In the genomic region with DNA sequence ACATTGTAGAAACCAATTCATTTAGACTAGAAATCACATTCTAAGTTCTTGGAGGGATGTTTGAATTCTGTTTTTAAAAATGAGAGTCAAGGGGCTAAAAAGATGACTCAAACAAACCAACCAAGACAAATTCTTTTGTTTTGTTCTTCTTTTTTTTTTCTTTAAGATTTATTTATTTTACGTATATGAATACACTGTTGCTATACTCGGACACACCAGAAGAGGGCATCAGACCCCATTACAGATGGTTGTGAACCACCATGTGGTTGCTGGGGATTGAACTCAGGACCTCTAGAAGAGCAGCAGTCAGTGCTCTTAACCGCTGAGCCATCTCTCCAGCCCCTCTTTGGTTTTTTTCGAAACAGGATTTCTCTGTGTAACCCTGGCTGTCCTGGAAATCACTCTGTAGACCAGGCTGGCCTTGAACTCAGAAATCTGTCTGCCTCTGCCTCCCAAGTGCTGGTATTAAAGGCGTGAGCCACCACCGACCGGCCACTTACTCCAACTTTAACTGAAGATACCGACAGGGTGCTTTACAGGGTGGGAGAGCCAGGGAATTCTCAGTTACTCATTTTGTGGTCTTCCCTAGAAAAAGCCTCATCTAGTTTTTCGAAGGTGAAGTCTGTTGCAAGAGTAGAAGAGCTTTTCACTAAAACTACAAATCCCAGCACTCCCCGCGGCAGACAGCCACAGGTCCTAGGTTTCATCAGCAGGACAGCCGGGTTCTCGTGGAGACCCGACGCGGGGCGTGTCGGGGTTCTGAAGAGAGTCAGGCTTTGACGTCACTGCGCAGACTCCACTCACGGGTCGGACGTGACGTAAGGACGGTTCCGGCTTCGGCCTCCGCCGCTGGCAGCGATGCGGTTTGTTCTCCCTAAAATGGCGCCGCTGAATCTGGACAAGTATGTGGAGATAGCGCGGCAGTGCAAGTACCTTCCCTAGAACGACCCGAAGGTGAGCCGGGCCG, we compare ENCODE assay signal across 8 mouse cellular contexts. TPM values are rescaled to one million over a fixed set of nuclear protein-coding genes. Genes with fewer than 3 reads are reported as not detected.
DNase-seq lines count a peak whose midpoint lies in the region; ATAC-seq lines count a peak whose summit lies in the region.

No protein-coding gene starts in this region.

- H3K4me2 ChIP-seq in intestine, embryonic 14.5 days (ENCODE audit: low read length) = peak overlapping the region; percentile 34; the same call in 1 of the 2 replicates

- ATAC-seq in intestine, embryonic 14.5 days (replicated peaks; ENCODE audit: low FRiP score, low TSS enrichment, low read depth) = peak; percentile 95

- intact Hi-C loops in left cerebral cortex, postnatal 14 days (cut with DNase I) = no loop called here

- peak overlapping the region; percentile 82 for H3K9ac ChIP-seq in intestine, embryonic 14.5 days (ENCODE audit: low read length)

- H3K9me3 ChIP-seq in intestine, embryonic 14.5 days (ENCODE audit: control insufficient read depth, low read length) = no peaks in the 10 kb centered on the region

- H3K4me1 ChIP-seq in intestine, embryonic 14.5 days (replicated peaks; ENCODE audit: control insufficient read depth, insufficient read depth, low read length) = peaks cover 10% of the 10 kb centered on the region; the same call in 1 of the 2 replicates

- WGBS in intestine, embryonic 14.5 days = 7% methylated on average over 39 of the region's 39 CpGs

- peak overlapping the region; percentile 62 for H3K4me3 ChIP-seq in intestine, embryonic 14.5 days (ENCODE audit: low read depth, low read length)

- H3K27me3 ChIP-seq in intestine, embryonic 14.5 days (replicated peaks; ENCODE audit: control insufficient read depth, insufficient read depth, low read length) = no peaks in the 10 kb centered on the region

- H3K27ac ChIP-seq in intestine, embryonic 14.5 days (ENCODE audit: low read depth) = peak overlapping the region; percentile 84

- peak; percentile 90 to 94 for DNase-seq in adrenal gland, adult 18-20 months (ENCODE audit: low spot score in 2 of 2)
- DNase-seq in embryo, embryonic 11 days = peak; percentile 100
- DNase-seq in gastrocnemius, postnatal 25 days = peak; percentile 97
- DNase-seq in intestine, embryonic 14.5 days (ENCODE audit: low spot score) = peak; percentile 96
- DNase-seq in left cerebral cortex, postnatal 14 days (ENCODE audit: low spot score in 2 of 2) = peak; percentile 98 to 99
- peak; percentile 99 for DNase-seq in mesoderm, embryonic 11.5 days (ENCODE audit: low read depth, low spot score)
- peak; percentile 98 to 99 for DNase-seq in right cerebral cortex, postnatal 36 days (ENCODE audit: low spot score in 2 of 2)
- DNase-seq in yolk sac, embryonic 10.5 days (ENCODE audit: low spot score) = peak; percentile 97

- peaks cover 20% of the 10 kb centered on the region; the same call in 1 of the 2 replicates for H3K36me3 ChIP-seq in intestine, embryonic 14.5 days (ENCODE audit: control insufficient read depth, insufficient read depth, low read length)

RNA-seq across cellular contexts. Expression of a gene that starts 2.1 kb away (rescaled TPM):
- total RNA-seq in adrenal gland, adult 18-20 months (2021) = 10 to 100 TPM; 23.9 to 26.7 TPM
- 1 to 10 TPM; 8.1 to 9.8 TPM for total RNA-seq in gastrocnemius, postnatal 25 days (2021)
- polyA plus RNA-seq in intestine, embryonic 14.5 days (2014; fragmentation: Nextera tagmentation; extraction: Ambion mirVana) = 48.8 and 51.0 TPM in 2 replicates
- 10 to 100 TPM; 25.8 to 26.2 TPM for total RNA-seq in left cerebral cortex, postnatal 14 days (2021)

RNA-seq across cellular contexts. Expression of a gene that starts 24.3 kb away (rescaled TPM):
- total RNA-seq in adrenal gland, adult 18-20 months (2021) = 10 to 100 TPM; 66.5 to 68.9 TPM
- 10 to 100 TPM; 44.7 TPM for total RNA-seq in gastrocnemius, postnatal 25 days (2021)
- 61.4 and 62.2 TPM in 2 replicates for polyA plus RNA-seq in intestine, embryonic 14.5 days (2014; fragmentation: Nextera tagmentation; extraction: Ambion mirVana)
- total RNA-seq in left cerebral cortex, postnatal 14 days (2021) = 10 to 100 TPM; 90.7 to 98.6 TPM

RNA-seq across cellular contexts. Expression of a gene that starts 30.0 kb away (rescaled TPM):
- total RNA-seq in adrenal gland, adult 18-20 months (2021) = 100 to 1,000 TPM; 686 to 689 TPM
- total RNA-seq in gastrocnemius, postnatal 25 days (2021) = 100 to 1,000 TPM; 189 to 222 TPM
- polyA plus RNA-seq in intestine, embryonic 14.5 days (2014; fragmentation: Nextera tagmentation; extraction: Ambion mirVana) = 780 and 861 TPM in 2 replicates
- 100 to 1,000 TPM; 260 to 334 TPM for total RNA-seq in left cerebral cortex, postnatal 14 days (2021)

RNA-seq across cellular contexts. Expression of a gene that starts 31.0 kb away (rescaled TPM):
- total RNA-seq in adrenal gland, adult 18-20 months (2021) = not detected
- under 1 TPM in 1 of 2 experiments, not detected in 1; 0.20 TPM for total RNA-seq in gastrocnemius, postnatal 25 days (2021)
- polyA plus RNA-seq in intestine, embryonic 14.5 days (2014; fragmentation: Nextera tagmentation; extraction: Ambion mirVana) = not detected in 2 replicates
- not detected for total RNA-seq in left cerebral cortex, postnatal 14 days (2021)

RNA-seq across cellular contexts. Expression of a gene that starts 46.8 kb away (rescaled TPM):
- total RNA-seq in adrenal gland, adult 18-20 months (2021) = 10 to 100 TPM; 51.6 to 66.8 TPM
- 10 to 100 TPM; 29.8 to 32.5 TPM for total RNA-seq in gastrocnemius, postnatal 25 days (2021)
- 80.1 and 82.7 TPM in 2 replicates for polyA plus RNA-seq in intestine, embryonic 14.5 days (2014; fragmentation: Nextera tagmentation; extraction: Ambion mirVana)
- 100 to 1,000 TPM; 105 to 106 TPM for total RNA-seq in left cerebral cortex, postnatal 14 days (2021)

Comparison
In these comparisons a context has a peak if more than half of its experiments do, and no peak if none do; other contexts are left out.
1. Peak in every context shown above with its lines: DNase-seq, ATAC-seq, H3K4me3 ChIP-seq and H3K27ac ChIP-seq.